Mouse (Mus musculus): ENCODE measurements around the gene Sorbs1. TPM values are rescaled to one million over a fixed set of nuclear protein-coding genes. Genes with fewer than 3 reads are reported as not detected.
"Not testable (repeated sequence)": the region's sequence is repeated elsewhere in the genome, so short reads cannot be mapped to it uniquely, and the experiment has no call there.

Sorbs1 gene
- polyA plus RNA-seq (2012; rRNA removed) (35.3 and 40.2 TPM in 2 replicates), polyA plus RNA-seq (2014; fragmentation: Nextera tagmentation; extraction: Ambion mirVana) (40.6 and 45.6 TPM in 2 replicates)

GRCm38 (mm10) chr19:40513632-40514078, at the start of gene Sorbs1:
Sorbs1 (minus strand) TSS chr19:40513779.
- DNase-seq (ENCODE audit: low spot score): peak; percentile 95
- no peaks in the 10 kb centered on the region for H3K36me3 ChIP-seq (ENCODE audit: control insufficient read depth, insufficient read depth, low read length)
- under 1% methylated on average over 45 of the region's 51 CpGs for WGBS
- H3K4me1 ChIP-seq (ENCODE audit: control insufficient read depth, insufficient read depth, low read length): peaks cover 13% of the 10 kb centered on the region; the same call in 1 of the 2 replicates
- no peaks in the 10 kb centered on the region for H3K27me3 ChIP-seq (ENCODE audit: control insufficient read depth, insufficient read depth, low read length)
- H3K9ac ChIP-seq (ENCODE audit: low read depth, low read length, severe bottlenecking): peak within 1 kb of the TSS; percentile 73
- TF ChIP-seq POLR2A (IDR thresholded peaks at IDR 0.05; ENCODE audit: borderline replicate concordance, extremely low read depth, insufficient read depth, insufficient read length): no peak; the same call in 1 of the 2 replicates
- H3K4me2 ChIP-seq (replicated peaks; ENCODE audit: low read depth, low read length, severe bottlenecking): peak within 1 kb of the TSS; percentile 88
- H3K9me3 ChIP-seq (ENCODE audit: control insufficient read depth, low read length): no peaks in the 10 kb centered on the region
- peak; percentile 99 for ATAC-seq (ENCODE audit: low FRiP score, low read depth)
- H3K4me3 ChIP-seq (replicated peaks; ENCODE audit: low read length): peak within 1 kb of the TSS; percentile 82
- H3K27ac ChIP-seq (replicated peaks; ENCODE audit: low read depth, low read length): peak within 1 kb of the TSS; percentile 88

- H3K4me1 ChIP-seq (ENCODE audit: control insufficient read depth, insufficient read depth, low read length); H3K27me3 ChIP-seq (ENCODE audit: control insufficient read depth, insufficient read depth, low read length); H3K27ac ChIP-seq (replicated peaks; ENCODE audit: low read depth, low read length); H3K9ac ChIP-seq (ENCODE audit: low read depth, low read length, severe bottlenecking); ATAC-seq (ENCODE audit: low FRiP score, low read depth); H3K4me3 ChIP-seq (replicated peaks; ENCODE audit: low read length); DNase-seq (ENCODE audit: low spot score); H3K9me3 ChIP-seq (ENCODE audit: control insufficient read depth, low read length); H3K4me2 ChIP-seq (replicated peaks; ENCODE audit: low read depth, low read length, severe bottlenecking): not testable (repeated sequence)
- peaks cover 68% of the 10 kb centered on the region for H3K36me3 ChIP-seq (ENCODE audit: control insufficient read depth, insufficient read depth, low read length)
- WGBS: 70% methylated on average over 12 of the region's 31 CpGs
Measured at GRCm38 (mm10) chr19:40561521-40561920, 47.9 kb upstream of the Sorbs1 start.

GRCm38 (mm10) chr19:40556029-40556428, 42.5 kb upstream of the Sorbs1 start:
- no peak overlapping the region for H3K9ac ChIP-seq (ENCODE audit: low read depth, low read length, severe bottlenecking)
- no peaks in the 10 kb centered on the region for H3K27me3 ChIP-seq (ENCODE audit: control insufficient read depth, insufficient read depth, low read length)
- ATAC-seq (ENCODE audit: low FRiP score, low read depth) (no peak), DNase-seq (ENCODE audit: low spot score) (no peak)
- 38% methylated on average over 7 of the region's 7 CpGs for WGBS
- H3K27ac ChIP-seq (replicated peaks; ENCODE audit: low read depth, low read length): no peak overlapping the region
- peaks cover 64% of the 10 kb centered on the region for H3K36me3 ChIP-seq (ENCODE audit: control insufficient read depth, insufficient read depth, low read length)
- no peak overlapping the region for H3K4me2 ChIP-seq (replicated peaks; ENCODE audit: low read depth, low read length, severe bottlenecking)
- no peaks in the 10 kb centered on the region for H3K4me1 ChIP-seq (ENCODE audit: control insufficient read depth, insufficient read depth, low read length)
- no peak overlapping the region for H3K4me3 ChIP-seq (replicated peaks; ENCODE audit: low read length)
- no peak for TF ChIP-seq POLR2A (IDR thresholded peaks at IDR 0.05; ENCODE audit: borderline replicate concordance, extremely low read depth, insufficient read depth, insufficient read length)
- H3K9me3 ChIP-seq (ENCODE audit: control insufficient read depth, low read length): peaks cover 2% of the 10 kb centered on the region; the same call in 1 of the 2 replicates

- Histone ChIP-seq H3K9ac (ENCODE audit: low read depth, low read length, severe bottlenecking) (no peak overlapping the region), H3K27me3 (ENCODE audit: control insufficient read depth, insufficient read depth, low read length) (no peaks in the 10 kb centered on the region), H3K27ac (replicated peaks; ENCODE audit: low read depth, low read length) (no peak overlapping the region), H3K4me1 (ENCODE audit: control insufficient read depth, insufficient read depth, low read length) (no peaks in the 10 kb centered on the region), H3K9me3 (ENCODE audit: control insufficient read depth, low read length) (peaks cover 2% of the 10 kb centered on the region; the same call in 1 of the 2 replicates), H3K36me3 (ENCODE audit: control insufficient read depth, insufficient read depth, low read length) (peaks cover 71% of the 10 kb centered on the region), H3K4me2 (replicated peaks; ENCODE audit: low read depth, low read length, severe bottlenecking) (no peak overlapping the region), H3K4me3 (replicated peaks; ENCODE audit: low read length) (no peak overlapping the region)
- ATAC-seq (ENCODE audit: low FRiP score, low read depth) (no peak), DNase-seq (ENCODE audit: low spot score) (no peak)
- 83% methylated on average over 8 of the region's 8 CpGs for WGBS
- TF ChIP-seq POLR2A (IDR thresholded peaks at IDR 0.05; ENCODE audit: borderline replicate concordance, extremely low read depth, insufficient read depth, insufficient read length): no peak
Measured at GRCm38 (mm10) chr19:40555136-40555535, 41.6 kb upstream of the Sorbs1 start.

- Histone ChIP-seq H3K27me3 (ENCODE audit: control insufficient read depth, insufficient read depth, low read length) (no peaks in the 10 kb centered on the region), H3K9me3 (ENCODE audit: control insufficient read depth, low read length) (peaks cover 2% of the 10 kb centered on the region; the same call in 1 of the 2 replicates), H3K4me3 (replicated peaks; ENCODE audit: low read length) (no peak overlapping the region), H3K36me3 (ENCODE audit: control insufficient read depth, insufficient read depth, low read length) (peaks cover 71% of the 10 kb centered on the region), H3K9ac (ENCODE audit: low read depth, low read length, severe bottlenecking) (no peak overlapping the region), H3K4me1 (ENCODE audit: control insufficient read depth, insufficient read depth, low read length) (no peaks in the 10 kb centered on the region), H3K27ac (replicated peaks; ENCODE audit: low read depth, low read length) (no peak overlapping the region), H3K4me2 (replicated peaks; ENCODE audit: low read depth, low read length, severe bottlenecking) (no peak overlapping the region)
- DNase-seq (ENCODE audit: low spot score) (no peak), ATAC-seq (ENCODE audit: low FRiP score, low read depth) (no peak)
- 96% methylated on average over 11 of the region's 11 CpGs for WGBS
- TF ChIP-seq POLR2A (IDR thresholded peaks at IDR 0.05; ENCODE audit: borderline replicate concordance, extremely low read depth, insufficient read depth, insufficient read length): no peak
Measured at GRCm38 (mm10) chr19:40554343-40554742, 40.8 kb upstream of the Sorbs1 start.
